Mouse (Mus musculus) gastrocnemius, postnatal 36 days (tissue): ENCODE measurements at regions not wholly inside any gene's neighbourhood (a gene's known extent, or its start where the extent isn't known, plus 50 kb on each side); places are given as distances from the start of the nearest gene placed in this dataset.

Experiments used
- DNase-seq, 2 experiments: peaks; one replicate each; pipeline ENCODE4 v3.0.0; 2022
- intact Hi-C: fragments of 180-260 bp; cut with DNase I; formaldehyde crosslinking; loops from one replicate; pipeline ENCODE4 v1.15.1; 2025

GRCm38 (mm10) chr3:38397615-38397956, 87.1 kb downstream of the Ankrd50 start:
- DNase-seq = no peak
- intact Hi-C loops = no loop called here

- no peak for DNase-seq
- intact Hi-C loops = no loop called here
These were observed 87.7 kb downstream of the Ankrd50 start for GRCm38 (mm10) chr3:38396760-38397614.

GRCm38 (mm10) chr3:38394308-38394707, 90.3 kb downstream of the Ankrd50 start:
- intact Hi-C loops = no loop called here
- DNase-seq = no peak

- DNase-seq = no peak
- intact Hi-C loops = no loop called here
These were observed 95.0 kb downstream of the Ankrd50 start for GRCm38 (mm10) chr3:38389647-38390046.

- no peak for DNase-seq
- intact Hi-C loops = no loop called here
These were observed 95.7 kb downstream of the Ankrd50 start for GRCm38 (mm10) chr3:38388961-38389360.

- intact Hi-C loops = no loop called here
- no peak for DNase-seq
These were observed 101.9 kb downstream of the Ankrd50 start for GRCm38 (mm10) chr3:38382743-38383142.

GRCm38 (mm10) chr3:38381623-38382022, 103.0 kb downstream of the Ankrd50 start:
- no peak for DNase-seq
- intact Hi-C loops = no loop called here

- intact Hi-C loops = no loop called here
- DNase-seq = no peak
These were observed 111.0 kb downstream of the Ankrd50 start for GRCm38 (mm10) chr3:38373690-38374089.

- intact Hi-C loops = no loop called here
- DNase-seq = no peak
These were observed 112.9 kb downstream of the Ankrd50 start for GRCm38 (mm10) chr3:38371702-38372101.

GRCm38 (mm10) chr3:38363888-38364287, 120.8 kb downstream of the Ankrd50 start:
- intact Hi-C loops = no loop called here
- DNase-seq = no peak

- DNase-seq = no peak
- intact Hi-C loops = no loop called here
These were observed 123.2 kb downstream of the Ankrd50 start for GRCm38 (mm10) chr3:38361411-38361810.

- intact Hi-C loops = no loop called here
These were observed 123.7 kb downstream of the Ankrd50 start for GRCm38 (mm10) chr3:38360974-38361373.

GRCm38 (mm10) chr3:38360421-38360921, 124.2 kb downstream of the Ankrd50 start:
- intact Hi-C loops = no loop called here
- DNase-seq = no peak

More at GRCm38 (mm10) chr3:38360974-38361373, 123.7 kb downstream of the Ankrd50 start:
- DNase-seq = no peak

- intact Hi-C loops = no loop called here
- DNase-seq = no peak
These were observed 126.6 kb downstream of the Ankrd50 start for GRCm38 (mm10) chr3:38357905-38358491.

- intact Hi-C loops = no loop called here
- no peak for DNase-seq
These were observed 140.4 kb downstream of the Ankrd50 start for GRCm38 (mm10) chr3:38344283-38344682.

GRCm38 (mm10) chr3:38341666-38342065, 143.0 kb downstream of the Ankrd50 start:
- intact Hi-C loops = no loop called here
- DNase-seq = no peak

GRCm38 (mm10) chr3:38333321-38333910, 151.2 kb downstream of the Ankrd50 start:
- intact Hi-C loops = no loop called here
- DNase-seq = no peak

- intact Hi-C loops = no loop called here
- DNase-seq = no peak
These were observed 153.5 kb downstream of the Ankrd50 start for GRCm38 (mm10) chr3:38331169-38331568.

GRCm38 (mm10) chr3:38327286-38327685, 157.4 kb downstream of the Ankrd50 start:
- intact Hi-C loops = no loop called here
- no peak for DNase-seq

- no peak for DNase-seq
- intact Hi-C loops = no loop called here
These were observed 158.4 kb downstream of the Ankrd50 start for GRCm38 (mm10) chr3:38326211-38326610.

- no peak for DNase-seq
- intact Hi-C loops = no loop called here
These were observed 160.0 kb downstream of the Ankrd50 start for GRCm38 (mm10) chr3:38324663-38325062.

GRCm38 (mm10) chr3:38322426-38322825, 162.2 kb downstream of the Ankrd50 start:
- peak; percentile 20 to 26 for DNase-seq
- intact Hi-C loops = no loop called here
